Mouse (Mus musculus): ENCODE measurements around the gene Bag6. TPM values are rescaled to one million over a fixed set of nuclear protein-coding genes. Genes with fewer than 3 reads are reported as not detected.

Bag6 gene
- polyA plus RNA-seq, 1 experiment from 2014 or later = 117 TPM

GRCm38 (mm10) chr17:35096597-35096996 is 38.4 kb upstream of the Bag6 start:
- H3K36me3 ChIP-seq (ENCODE audit: control insufficient read depth, insufficient read depth, low read length) = peaks cover 4% of the 10 kb centered on the region; the same call in 1 of the 2 replicates
- H3K9ac ChIP-seq (ENCODE audit: low read depth, low read length) = no peak overlapping the region

GRCm38 (mm10) chr17:35097164-35097655 is 37.8 kb upstream of the Bag6 start:
- Histone ChIP-seq H3K4me3 (ENCODE audit: low read depth, low read length) (no peak overlapping the region), H3K9me3 (ENCODE audit: control insufficient read depth, low read length) (no peaks in the 10 kb centered on the region), H3K27me3 (ENCODE audit: control insufficient read depth, insufficient read depth, low read length) (no peaks in the 10 kb centered on the region), H3K4me2 (replicated peaks; ENCODE audit: low read depth, low read length) (no peak overlapping the region), H3K36me3 (ENCODE audit: control insufficient read depth, insufficient read depth, low read length) (peaks cover 6% of the 10 kb centered on the region; the same call in 1 of the 2 replicates), H3K4me1 (replicated peaks; ENCODE audit: control insufficient read depth, insufficient read depth, low read length) (no peaks in the 10 kb centered on the region), H3K27ac (ENCODE audit: low read depth, low read length) (no peak overlapping the region), H3K9ac (ENCODE audit: low read depth, low read length) (no peak overlapping the region)
- DNase-seq (ENCODE audit: low spot score) = no peak
- 83% methylated on average over 12 of the region's 12 CpGs for WGBS
- ATAC-seq (ENCODE audit: low FRiP score) = no peak

More at GRCm38 (mm10) chr17:35096597-35096996, 38.4 kb upstream of the Bag6 start:
- Histone ChIP-seq H3K9me3 (ENCODE audit: control insufficient read depth, low read length) (no peaks in the 10 kb centered on the region), H3K4me1 (replicated peaks; ENCODE audit: control insufficient read depth, insufficient read depth, low read length) (no peaks in the 10 kb centered on the region), H3K4me2 (replicated peaks; ENCODE audit: low read depth, low read length) (no peak overlapping the region), H3K27me3 (ENCODE audit: control insufficient read depth, insufficient read depth, low read length) (no peaks in the 10 kb centered on the region), H3K4me3 (ENCODE audit: low read depth, low read length) (no peak overlapping the region), H3K27ac (ENCODE audit: low read depth, low read length) (no peak overlapping the region)
- DNase-seq (ENCODE audit: low spot score) (no peak), ATAC-seq (ENCODE audit: low FRiP score) (no peak)
- 86% methylated on average over 12 of the region's 12 CpGs for WGBS

- H3K9ac ChIP-seq (ENCODE audit: low read depth, low read length) = no peak overlapping the region
- WGBS = 65% methylated on average over 10 of the region's 10 CpGs
- no peaks in the 10 kb centered on the region for H3K27me3 ChIP-seq (ENCODE audit: control insufficient read depth, insufficient read depth, low read length)
- H3K27ac ChIP-seq (ENCODE audit: low read depth, low read length) = no peak overlapping the region
- no peaks in the 10 kb centered on the region for H3K9me3 ChIP-seq (ENCODE audit: control insufficient read depth, low read length)
- H3K4me2 ChIP-seq (replicated peaks; ENCODE audit: low read depth, low read length) = no peak overlapping the region
- H3K4me3 ChIP-seq (ENCODE audit: low read depth, low read length) = no peak overlapping the region
- no peaks in the 10 kb centered on the region for H3K4me1 ChIP-seq (replicated peaks; ENCODE audit: control insufficient read depth, insufficient read depth, low read length)
- DNase-seq (ENCODE audit: low spot score) (no peak), ATAC-seq (ENCODE audit: low FRiP score) (no peak)
- H3K36me3 ChIP-seq (ENCODE audit: control insufficient read depth, insufficient read depth, low read length) = peaks cover 2% of the 10 kb centered on the region; the same call in 1 of the 2 replicates
Measured at GRCm38 (mm10) chr17:35100196-35100765, 34.7 kb upstream of the Bag6 start.

- no peak overlapping the region for H3K4me3 ChIP-seq (ENCODE audit: low read depth, low read length)
- no peaks in the 10 kb centered on the region for H3K27me3 ChIP-seq (ENCODE audit: control insufficient read depth, insufficient read depth, low read length)
- DNase-seq (ENCODE audit: low spot score) = no peak
- H3K9ac ChIP-seq (ENCODE audit: low read depth, low read length) = no peak overlapping the region
- 91% methylated on average over 11 of the region's 11 CpGs for WGBS
- no peak overlapping the region for H3K27ac ChIP-seq (ENCODE audit: low read depth, low read length)
- H3K36me3 ChIP-seq (ENCODE audit: control insufficient read depth, insufficient read depth, low read length) = peaks cover 2% of the 10 kb centered on the region; the same call in 1 of the 2 replicates
- no peak overlapping the region for H3K4me2 ChIP-seq (replicated peaks; ENCODE audit: low read depth, low read length)
- ATAC-seq (ENCODE audit: low FRiP score) = no peak
- no peaks in the 10 kb centered on the region for H3K9me3 ChIP-seq (ENCODE audit: control insufficient read depth, low read length)
- no peaks in the 10 kb centered on the region for H3K4me1 ChIP-seq (replicated peaks; ENCODE audit: control insufficient read depth, insufficient read depth, low read length)
Measured at GRCm38 (mm10) chr17:35101161-35101560, 33.8 kb upstream of the Bag6 start.

GRCm38 (mm10) chr17:35102299-35102698 is 32.7 kb upstream of the Bag6 start:
- ATAC-seq (ENCODE audit: low FRiP score) (no peak), DNase-seq (ENCODE audit: low spot score) (no peak)
- Histone ChIP-seq H3K36me3 (ENCODE audit: control insufficient read depth, insufficient read depth, low read length) (peaks cover 2% of the 10 kb centered on the region; the same call in 1 of the 2 replicates), H3K4me1 (replicated peaks; ENCODE audit: control insufficient read depth, insufficient read depth, low read length) (no peaks in the 10 kb centered on the region), H3K27ac (ENCODE audit: low read depth, low read length) (no peak overlapping the region), H3K4me3 (ENCODE audit: low read depth, low read length) (no peak overlapping the region), H3K4me2 (replicated peaks; ENCODE audit: low read depth, low read length) (no peak overlapping the region), H3K9ac (ENCODE audit: low read depth, low read length) (no peak overlapping the region), H3K27me3 (ENCODE audit: control insufficient read depth, insufficient read depth, low read length) (no peaks in the 10 kb centered on the region), H3K9me3 (ENCODE audit: control insufficient read depth, low read length) (no peaks in the 10 kb centered on the region)
- WGBS = 80% methylated on average over 8 of the region's 8 CpGs

GRCm38 (mm10) chr17:35103221-35103690 is 31.7 kb upstream of the Bag6 start:
- H3K4me3 ChIP-seq (ENCODE audit: low read depth, low read length) = no peak overlapping the region
- DNase-seq (ENCODE audit: low spot score) = no peak
- H3K36me3 ChIP-seq (ENCODE audit: control insufficient read depth, insufficient read depth, low read length) = peaks cover 2% of the 10 kb centered on the region; the same call in 1 of the 2 replicates
- no peak overlapping the region for H3K27ac ChIP-seq (ENCODE audit: low read depth, low read length)
- H3K9ac ChIP-seq (ENCODE audit: low read depth, low read length) = no peak overlapping the region
- H3K27me3 ChIP-seq (ENCODE audit: control insufficient read depth, insufficient read depth, low read length) = no peaks in the 10 kb centered on the region
- no peaks in the 10 kb centered on the region for H3K4me1 ChIP-seq (replicated peaks; ENCODE audit: control insufficient read depth, insufficient read depth, low read length)
- no peak overlapping the region for H3K4me2 ChIP-seq (replicated peaks; ENCODE audit: low read depth, low read length)
- ATAC-seq (ENCODE audit: low FRiP score) = no peak
- no peaks in the 10 kb centered on the region for H3K9me3 ChIP-seq (ENCODE audit: control insufficient read depth, low read length)
- WGBS = 69% methylated on average over 6 of the region's 6 CpGs

- no peak overlapping the region for H3K4me2 ChIP-seq (replicated peaks; ENCODE audit: low read depth, low read length)
- no peak overlapping the region for H3K4me3 ChIP-seq (ENCODE audit: low read depth, low read length)
- DNase-seq (ENCODE audit: low spot score) (no peak), ATAC-seq (ENCODE audit: low FRiP score) (no peak)
- WGBS = 91% methylated on average over 7 of the region's 7 CpGs
- no peaks in the 10 kb centered on the region for H3K9me3 ChIP-seq (ENCODE audit: control insufficient read depth, low read length)
- H3K9ac ChIP-seq (ENCODE audit: low read depth, low read length) = no peak overlapping the region
- H3K36me3 ChIP-seq (ENCODE audit: control insufficient read depth, insufficient read depth, low read length) = peaks cover 2% of the 10 kb centered on the region; the same call in 1 of the 2 replicates
- H3K27me3 ChIP-seq (ENCODE audit: control insufficient read depth, insufficient read depth, low read length) = no peaks in the 10 kb centered on the region
- no peaks in the 10 kb centered on the region for H3K4me1 ChIP-seq (replicated peaks; ENCODE audit: control insufficient read depth, insufficient read depth, low read length)
- H3K27ac ChIP-seq (ENCODE audit: low read depth, low read length) = no peak overlapping the region
Measured at GRCm38 (mm10) chr17:35104079-35104478, 30.9 kb upstream of the Bag6 start.

- DNase-seq (ENCODE audit: low spot score) (no peak), ATAC-seq (ENCODE audit: low FRiP score) (no peak)
- Histone ChIP-seq H3K27ac (ENCODE audit: low read depth, low read length) (no peak overlapping the region), H3K4me3 (ENCODE audit: low read depth, low read length) (no peak overlapping the region), H3K4me1 (replicated peaks; ENCODE audit: control insufficient read depth, insufficient read depth, low read length) (no peaks in the 10 kb centered on the region), H3K9me3 (ENCODE audit: control insufficient read depth, low read length) (no peaks in the 10 kb centered on the region), H3K9ac (ENCODE audit: low read depth, low read length) (no peak overlapping the region), H3K4me2 (replicated peaks; ENCODE audit: low read depth, low read length) (no peak overlapping the region), H3K36me3 (ENCODE audit: control insufficient read depth, insufficient read depth, low read length) (peaks cover 2% of the 10 kb centered on the region; the same call in 1 of the 2 replicates), H3K27me3 (ENCODE audit: control insufficient read depth, insufficient read depth, low read length) (no peaks in the 10 kb centered on the region)
- WGBS = 78% methylated on average over 6 of the region's 6 CpGs
Measured at GRCm38 (mm10) chr17:35104754-35105153, 30.2 kb upstream of the Bag6 start.
